Mouse (Mus musculus) activated CD4-positive, CD25-positive, alpha-beta regulatory T cell (primary cell): Measurements from ENCODE around the gene Gucy2c. TPM values are rescaled to one million over a fixed set of nuclear protein-coding genes. Genes with fewer than 3 reads are reported as not detected.

Experiments used
- polyA plus RNA-seq, 2 experiments: library from polyadenylated mRNA; unstranded; fragments of 100-300 nt; shearing (Covaris generic); gene quantifications; one replicate each; pipeline ENCODE4 v1.2.1; 2017

Gucy2c gene
- under 1 TPM in 1 of 2 experiments, not detected in 1; 0.07 TPM for polyA plus RNA-seq

GRCm38 (mm10) chr6:136781377-136781986 lies at the start of gene Gucy2c:
Gene Gucy2c (minus strand): TSS chr6:136781765.

GRCm38 (mm10) chr6:136827881-136828561 lies 46.5 kb upstream of the Gucy2c start, which contains the start of gene Wbp11:
Gene Wbp11 (minus strand): TSS chr6:136828233.

GRCm38 (mm10) chr6:136827516-136827880 lies 45.9 kb upstream of the Gucy2c start, which contains the start of gene BC049715:
Gene BC049715 (plus strand): TSS chr6:136827626.

GRCm38 (mm10) chr6:136808014-136808417 lies 26.5 kb upstream of the Gucy2c start, which contains the start of gene H2afj:
Gene H2afj (plus strand): TSS chr6:136808244.

GRCm38 (mm10) chr6:136803739-136804633 lies 22.4 kb upstream of the Gucy2c start, which contains the start of gene Hist4h4:
Gene Hist4h4 (minus strand): TSS chr6:136804415.

GRCm38 (mm10) chr6:136661706-136662016 lies 119.9 kb downstream of the Gucy2c start, which contains the start of gene Plbd1:
Gene Plbd1 (minus strand): TSS chr6:136661928.

Other genes with a start within 250 kb of the Gucy2c start
- gene Plbd1, start 119.8 kb downstream of the Gucy2c start, polyA plus RNA-seq: 1 to 10 TPM; 3.0 to 7.0 TPM
- gene Hist4h4, start 22.6 kb upstream of the Gucy2c start, polyA plus RNA-seq: 1 to 10 TPM in 1 of 2 experiments, under 1 TPM in 1; 0.85 to 1.0 TPM
- 100 to 1,000 TPM; 167 to 198 TPM for gene H2afj, start 26.5 kb upstream of the Gucy2c start, polyA plus RNA-seq
- 1 to 10 TPM; 2.0 to 2.1 TPM for gene BC049715, start 45.9 kb upstream of the Gucy2c start, polyA plus RNA-seq
- gene Wbp11, start 46.5 kb upstream of the Gucy2c start, polyA plus RNA-seq: 10 to 100 TPM; 85.1 to 86.6 TPM
- gene Smco3, start 53.7 kb upstream of the Gucy2c start, polyA plus RNA-seq: not detected
- 1 to 10 TPM; 2.5 to 3.3 TPM for gene Art4, start 76.0 kb upstream of the Gucy2c start, polyA plus RNA-seq
- gene Mgp, start 94.1 kb upstream of the Gucy2c start, polyA plus RNA-seq: not detected
- gene Erp27, start 140.4 kb upstream of the Gucy2c start, polyA plus RNA-seq: 1 to 10 TPM; 2.5 to 3.5 TPM
- under 1 TPM; 0.20 to 0.74 TPM for gene Pde6h, start 142.1 kb upstream of the Gucy2c start, polyA plus RNA-seq
- gene Arhgdib, start 160.1 kb upstream of the Gucy2c start, polyA plus RNA-seq: 1,000 to 10,000 TPM; 2,391 to 2,736 TPM